In the genomic region with DNA sequence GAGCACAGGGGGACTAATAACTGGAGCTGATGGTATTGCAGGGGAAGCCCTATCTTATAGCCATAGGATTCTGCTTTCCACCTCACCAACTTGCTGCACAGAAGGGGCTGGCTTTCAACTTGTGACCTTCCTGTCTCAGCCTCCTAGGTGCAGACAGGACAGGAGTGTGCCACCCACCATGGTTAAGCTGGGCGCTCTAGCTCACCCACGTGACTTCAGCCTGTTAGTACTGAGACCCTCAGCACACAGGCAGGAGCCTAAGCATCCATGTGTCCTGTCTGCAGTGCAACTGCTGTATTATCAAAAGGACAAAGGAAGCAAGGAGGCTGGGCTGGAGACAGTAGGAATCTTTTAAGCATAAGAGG, we compare ENCODE assay signal across 10 mouse cellular contexts. TPM values are rescaled to one million over a fixed set of nuclear protein-coding genes. Genes with fewer than 3 reads are reported as not detected.
DNase-seq lines count a peak whose midpoint lies in the region; ATAC-seq and TF ChIP-seq lines count a peak whose summit lies in the region.
"Had no signal": no experiment of that assay in that cellular context is flagged by ENCODE, and none has a peak within 500 bp of the region (broad histone marks: within the 10 kb centered on the region; RNA-seq: fewer than 3 reads in every experiment).

No protein-coding gene starts in this region.

- TF ChIP-seq CTCF in lung, adult 2 months (IDR thresholded peaks at IDR 0.05; ENCODE audit: insufficient read depth, low read length), result no peak

- 0 out of 2 replicates have a peak, but pooled peaks cover 7% of the 10 kb centered on the region for H3K36me3 ChIP-seq in forebrain, embryonic 16.5 days (ENCODE audit: control insufficient read depth, insufficient read depth)
- H3K36me3 ChIP-seq in forebrain, embryonic 15.5 days, result peaks cover 44% of the 10 kb centered on the region
- peaks cover 71% of the 10 kb centered on the region for H3K36me3 ChIP-seq in kidney, embryonic 15.5 days
- H3K36me3 ChIP-seq in liver, embryonic 15.5 days (replicated peaks), result peaks cover 69% of the 10 kb centered on the region

- 90% methylated on average over 2 of the region's 2 CpGs for WGBS in forebrain, embryonic 16.5 days
- 94% methylated on average over 2 of the region's 2 CpGs for WGBS in forebrain, embryonic 15.5 days
- 91% methylated on average over 2 of the region's 2 CpGs for WGBS in kidney, embryonic 15.5 days
- WGBS in liver, embryonic 15.5 days (ENCODE audit: insufficient replicate concordance), result 90% methylated on average over 2 of the region's 2 CpGs
- 91% methylated on average over 2 of the region's 2 CpGs for WGBS in lung, adult 2 months

- H3K4me1 ChIP-seq in forebrain, embryonic 16.5 days (replicated peaks; ENCODE audit: control insufficient read depth, insufficient read depth, low read length), result no peaks in the 10 kb centered on the region
- H3K4me1 ChIP-seq in forebrain, embryonic 15.5 days, result no peaks in the 10 kb centered on the region
- peaks cover 9% of the 10 kb centered on the region for H3K4me1 ChIP-seq in kidney, embryonic 15.5 days
- H3K4me1 ChIP-seq in liver, embryonic 15.5 days (replicated peaks), result peaks cover 11% of the 10 kb centered on the region
- H3K4me1 ChIP-seq in lung, adult 2 months (ENCODE audit: control insufficient read depth, insufficient read depth, low read length), result peaks cover 6% of the 10 kb centered on the region

- ATAC-seq in forebrain, embryonic 16.5 days, result 0 out of 2 replicates have a peak, but pooled peaks have one; percentile 12
- no peak for ATAC-seq in forebrain, embryonic 15.5 days (replicated peaks)
- peak; percentile 27; the same call in 1 of the 2 replicates for ATAC-seq in kidney, embryonic 15.5 days (replicated peaks; ENCODE audit: low FRiP score)
- ATAC-seq in liver, embryonic 15.5 days (ENCODE audit: insufficient read depth), result peak; percentile 12; the same call in 1 of the 2 replicates

- no peak overlapping the region for H3K4me3 ChIP-seq in forebrain, embryonic 16.5 days (replicated peaks; ENCODE audit: low read length)
- no peak overlapping the region for H3K4me3 ChIP-seq in forebrain, embryonic 15.5 days
- no peak overlapping the region for H3K4me3 ChIP-seq in kidney, embryonic 15.5 days (replicated peaks)
- H3K4me3 ChIP-seq in liver, embryonic 15.5 days (replicated peaks), result no peak overlapping the region
- H3K4me3 ChIP-seq in lung, adult 2 months (replicated peaks; ENCODE audit: extremely low read depth, low read depth, low read length), result no peak overlapping the region
- H3K4me3 ChIP-seq: erythroblast, embryonic 14.5 days; limb, embryonic 15.5 days had no signal

- DNase-seq in kidney, postnatal 10 days, result no peak
- DNase-seq in ZHBTc4 (ENCODE audit: low read depth, low spot score), result peak; percentile 46
- DNase-seq in right cerebral cortex, postnatal 4 days, result no peak
- DNase-seq in lung, adult 2 months, result no peak

- no peaks in the 10 kb centered on the region for H3K9me3 ChIP-seq in forebrain, embryonic 16.5 days (ENCODE audit: control insufficient read depth, low read length)
- no peaks in the 10 kb centered on the region for H3K9me3 ChIP-seq in forebrain, embryonic 15.5 days
- no peaks in the 10 kb centered on the region for H3K9me3 ChIP-seq in kidney, embryonic 15.5 days (replicated peaks)
- H3K9me3 ChIP-seq in liver, embryonic 15.5 days (replicated peaks), result no peaks in the 10 kb centered on the region
- H3K9me3 ChIP-seq: limb, embryonic 15.5 days had no signal

- no peak for TF ChIP-seq POLR2A in lung, adult 2 months (IDR thresholded peaks at IDR 0.05; ENCODE audit: borderline replicate concordance, extremely low read depth, low read depth, low read length)

- no peak overlapping the region for H3K27ac ChIP-seq in forebrain, embryonic 16.5 days (ENCODE audit: low read length)
- no peak overlapping the region for H3K27ac ChIP-seq in forebrain, embryonic 15.5 days (replicated peaks)
- H3K27ac ChIP-seq in kidney, embryonic 15.5 days, result peak overlapping the region; percentile 84; the same call in 1 of the 2 replicates
- peak overlapping the region; percentile 66; the same call in 1 of the 2 replicates for H3K27ac ChIP-seq in liver, embryonic 15.5 days (replicated peaks)

- no peak overlapping the region for H3K4me2 ChIP-seq in forebrain, embryonic 16.5 days (ENCODE audit: low read length)
- no peak overlapping the region for H3K4me2 ChIP-seq in forebrain, embryonic 15.5 days (replicated peaks)
- no peak overlapping the region for H3K4me2 ChIP-seq in kidney, embryonic 15.5 days
- H3K4me2 ChIP-seq in liver, embryonic 15.5 days, result no peak overlapping the region
- H3K4me2 ChIP-seq: limb, embryonic 15.5 days had no signal

- H3K9ac ChIP-seq in forebrain, embryonic 16.5 days (replicated peaks; ENCODE audit: low read depth, low read length), result no peak overlapping the region
- H3K9ac ChIP-seq in forebrain, embryonic 15.5 days (replicated peaks), result no peak overlapping the region
- no peak overlapping the region for H3K9ac ChIP-seq in kidney, embryonic 15.5 days
- no peak overlapping the region for H3K9ac ChIP-seq in liver, embryonic 15.5 days
- H3K9ac ChIP-seq: limb, embryonic 15.5 days had no signal

- no peaks in the 10 kb centered on the region for H3K27me3 ChIP-seq in forebrain, embryonic 16.5 days (replicated peaks; ENCODE audit: control insufficient read depth, insufficient read depth, low read length)
- no peaks in the 10 kb centered on the region for H3K27me3 ChIP-seq in forebrain, embryonic 15.5 days
- no peaks in the 10 kb centered on the region for H3K27me3 ChIP-seq in kidney, embryonic 15.5 days
- no peaks in the 10 kb centered on the region for H3K27me3 ChIP-seq in liver, embryonic 15.5 days
- H3K27me3 ChIP-seq: limb, embryonic 15.5 days had no signal

RNA-seq across cellular contexts. Expression of a gene that starts 18.4 kb away (rescaled TPM):
- polyA plus RNA-seq in forebrain, embryonic 16.5 days (2015; fragmentation: Nextera tagmentation; extraction: Ambion mirVana), result 17.6 and 18.9 TPM in 2 replicates
- polyA plus RNA-seq in forebrain, embryonic 15.5 days (2015; fragmentation: Nextera tagmentation; extraction: Ambion mirVana), result 16.7 and 18.5 TPM in 2 replicates
- polyA plus RNA-seq in kidney, embryonic 15.5 days (2015; fragmentation: Nextera tagmentation; extraction: Ambion mirVana), result 12.3 and 12.4 TPM in 2 replicates
- 4.1 and 5.9 TPM in 2 replicates for polyA plus RNA-seq in liver, embryonic 15.5 days (2015; fragmentation: Nextera tagmentation; extraction: Ambion mirVana)
- 31.8 and 48.2 TPM in 2 replicates for polyA plus RNA-seq in lung, adult 2 months (2012; rRNA removed)

RNA-seq across cellular contexts. Expression of a gene that starts 40.0 kb away (rescaled TPM):
- polyA plus RNA-seq in forebrain, embryonic 16.5 days (2015; fragmentation: Nextera tagmentation; extraction: Ambion mirVana), result 25.0 and 29.4 TPM in 2 replicates
- 31.1 and 35.5 TPM in 2 replicates for polyA plus RNA-seq in forebrain, embryonic 15.5 days (2015; fragmentation: Nextera tagmentation; extraction: Ambion mirVana)
- 28.9 and 33.0 TPM in 2 replicates for polyA plus RNA-seq in kidney, embryonic 15.5 days (2015; fragmentation: Nextera tagmentation; extraction: Ambion mirVana)
- 10.3 and 12.3 TPM in 2 replicates for polyA plus RNA-seq in liver, embryonic 15.5 days (2015; fragmentation: Nextera tagmentation; extraction: Ambion mirVana)
- 31.2 and 47.3 TPM in 2 replicates for polyA plus RNA-seq in lung, adult 2 months (2012; rRNA removed)

RNA-seq across cellular contexts. Expression of a gene that starts 53.2 kb away (rescaled TPM):
- polyA plus RNA-seq in forebrain, embryonic 16.5 days (2015; fragmentation: Nextera tagmentation; extraction: Ambion mirVana), result 23.3 and 27.2 TPM in 2 replicates
- 27.0 and 27.5 TPM in 2 replicates for polyA plus RNA-seq in forebrain, embryonic 15.5 days (2015; fragmentation: Nextera tagmentation; extraction: Ambion mirVana)
- polyA plus RNA-seq in kidney, embryonic 15.5 days (2015; fragmentation: Nextera tagmentation; extraction: Ambion mirVana), result 16.4 and 19.5 TPM in 2 replicates
- polyA plus RNA-seq in liver, embryonic 15.5 days (2015; fragmentation: Nextera tagmentation; extraction: Ambion mirVana), result 4.4 and 5.4 TPM in 2 replicates
- 54.0 and 76.4 TPM in 2 replicates for polyA plus RNA-seq in lung, adult 2 months (2012; rRNA removed)

Comparison
In these comparisons a context has a peak if more than half of its experiments do, and no peak if none do; other contexts are left out.
1. H3K27ac ChIP-seq: peak in kidney, embryonic 15.5 days (single experiment) and liver, embryonic 15.5 days (single experiment); none in forebrain, embryonic 16.5 days (single experiment) and forebrain, embryonic 15.5 days (single experiment).